Mouse (Mus musculus): Measurements from ENCODE around the gene Ky.

Ky gene

DNA sequence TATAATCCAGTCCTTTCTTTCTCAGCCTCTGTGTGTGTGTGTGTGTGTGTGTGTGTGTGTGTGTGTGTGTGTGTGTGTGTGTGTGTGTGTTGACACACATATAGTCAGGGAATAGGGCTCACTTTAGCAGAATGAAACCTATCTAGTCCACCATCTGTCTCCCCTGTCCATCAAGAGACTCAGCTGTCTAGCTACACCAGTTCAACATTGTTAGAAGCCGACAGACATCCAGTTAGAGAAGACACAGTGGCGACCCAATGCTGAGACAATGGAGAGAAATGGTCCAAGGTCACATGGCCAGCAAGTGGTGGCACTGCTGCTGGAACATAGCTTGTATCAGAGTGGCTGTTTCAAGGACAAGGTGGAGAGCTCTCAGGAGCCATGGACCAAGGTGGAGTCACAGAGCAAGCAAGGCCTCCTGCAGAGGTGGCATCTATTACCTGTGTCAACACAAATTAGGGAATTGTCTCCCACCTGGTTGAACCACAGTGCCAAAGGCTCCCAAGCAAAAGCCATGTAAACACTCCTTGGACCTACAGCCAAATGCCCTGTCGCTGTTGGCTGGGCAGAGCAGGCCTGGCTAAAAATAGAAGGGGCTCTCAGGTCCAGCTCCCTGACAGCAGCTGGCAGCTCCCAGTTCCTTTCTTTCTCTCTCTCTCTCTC, 703 bp upstream of the Ky start:
- peak; percentile 59 to 63 for DNase-seq

DNA sequence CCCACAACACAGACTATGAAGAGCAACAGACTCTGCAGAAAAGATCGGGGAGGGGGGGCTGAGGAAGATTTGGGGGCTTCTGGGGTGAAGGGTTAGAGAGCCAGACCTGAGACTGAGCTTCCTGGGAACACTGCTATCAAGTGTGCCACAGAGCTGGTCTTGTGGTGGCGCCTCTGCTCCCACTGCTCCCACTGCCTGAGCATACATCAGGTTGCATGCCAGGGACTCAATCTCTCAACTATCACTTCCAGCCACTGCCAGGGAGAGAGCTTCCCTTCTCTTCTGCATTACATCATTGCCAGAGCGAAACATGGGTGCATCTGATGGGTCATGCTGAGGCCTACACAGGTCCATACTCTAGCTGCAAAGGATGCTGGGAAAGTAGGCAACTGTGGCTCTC, 2.8 kb downstream of the Ky start:
- DNase-seq = no peak

DNA sequence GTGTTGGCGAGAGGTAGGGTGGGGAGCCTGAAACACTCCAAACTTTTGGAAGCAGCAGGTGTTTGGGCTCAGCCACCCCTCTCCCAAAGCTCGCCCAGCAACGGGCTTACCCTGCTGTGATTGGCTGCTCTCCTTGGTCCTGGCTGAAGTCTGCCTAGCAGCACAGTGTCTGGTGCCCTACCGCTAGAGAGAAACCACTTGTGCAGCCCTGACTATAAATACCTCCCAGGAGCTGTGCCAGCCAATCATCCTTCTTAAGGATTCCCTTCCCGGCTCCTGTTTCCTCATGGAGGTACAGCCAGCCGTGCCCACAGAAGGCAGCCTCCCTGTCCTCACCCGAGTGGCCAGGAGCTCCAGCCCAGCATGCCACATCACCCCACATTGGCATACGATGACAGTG, 5.9 kb downstream of the Ky start:
- peak; percentile 69 to 77 for DNase-seq

DNA sequence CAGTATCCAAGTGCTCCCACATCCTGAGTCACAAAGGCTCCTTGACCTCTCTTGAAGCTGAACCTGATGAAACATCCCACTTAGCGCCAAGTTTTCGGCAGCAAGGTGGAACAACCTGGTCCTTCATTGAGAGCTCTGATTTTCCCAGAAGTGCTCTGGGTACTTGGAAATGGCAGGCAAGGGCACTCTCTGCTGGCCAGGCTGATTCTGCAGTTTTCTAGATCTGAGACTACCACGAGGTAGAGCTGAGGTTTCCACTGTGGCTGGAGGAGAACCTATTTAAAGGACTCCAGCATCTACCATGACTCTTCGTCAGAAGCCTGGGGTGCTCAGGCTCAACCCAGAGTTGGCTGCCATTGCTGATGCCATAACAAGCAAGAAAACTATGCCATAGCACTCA, 8.0 kb downstream of the Ky start:
- DNase-seq = no peak

DNA sequence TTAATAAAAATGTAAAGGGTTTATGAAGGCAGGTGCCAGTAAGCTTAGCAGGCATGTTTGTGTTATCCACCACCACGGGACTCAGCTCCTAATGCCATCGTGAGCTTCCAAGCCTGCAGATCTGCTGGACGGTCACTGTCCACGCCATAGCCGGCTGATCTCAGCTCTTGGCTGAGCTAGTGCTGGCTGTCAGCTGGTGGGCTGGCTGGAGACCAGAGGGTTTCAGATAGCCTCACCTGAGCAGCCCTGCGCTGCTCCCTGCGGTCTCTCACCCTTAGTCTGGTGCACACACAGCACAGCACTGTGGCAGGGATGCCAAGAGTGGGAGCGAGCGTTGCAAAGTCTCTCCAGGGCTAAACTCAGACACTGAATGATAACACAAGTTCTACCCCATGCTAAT, 12.9 kb downstream of the Ky start:
- peak; percentile 89 to 93 for DNase-seq

DNA sequence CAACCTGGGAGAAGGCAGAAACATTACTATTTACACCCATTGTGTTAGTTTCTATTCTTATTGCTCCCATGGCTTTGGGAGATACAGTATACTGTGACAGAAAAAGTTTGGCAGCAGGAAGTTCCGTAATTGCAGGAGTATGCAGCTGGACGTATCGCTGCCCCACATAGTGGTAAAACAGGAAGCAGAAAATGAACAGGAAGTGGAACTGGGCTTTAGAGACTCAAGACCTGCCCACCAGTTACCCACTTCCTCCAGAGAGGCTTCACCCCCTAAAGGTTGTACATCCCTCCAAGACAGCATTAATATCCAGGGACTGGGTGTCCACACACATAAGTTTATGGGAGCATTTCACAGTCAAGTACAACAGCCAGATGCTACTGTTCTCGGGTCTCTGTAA, 15.8 kb downstream of the Ky start:
- no peak for DNase-seq

DNA sequence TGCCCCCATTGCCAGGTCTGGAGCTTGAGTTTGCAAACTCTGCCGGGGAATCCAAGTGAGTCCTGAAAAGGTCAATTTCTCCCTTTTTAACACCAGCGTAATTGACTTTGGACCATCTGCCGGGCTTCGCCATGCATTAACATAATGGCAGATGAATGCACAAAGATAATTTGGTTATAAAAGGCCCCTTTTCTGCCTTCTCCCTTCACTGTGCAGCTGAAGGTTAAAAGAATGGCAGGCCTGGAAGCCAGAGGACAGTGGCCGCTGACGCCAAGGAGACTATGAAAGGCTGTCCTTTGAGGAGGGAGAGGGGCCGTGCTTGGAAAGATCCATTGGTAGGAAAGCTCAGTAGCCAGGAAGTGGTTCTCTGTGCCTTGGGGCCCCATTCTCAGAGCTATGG, 22.6 kb downstream of the Ky start:
- no peak for DNase-seq

DNA sequence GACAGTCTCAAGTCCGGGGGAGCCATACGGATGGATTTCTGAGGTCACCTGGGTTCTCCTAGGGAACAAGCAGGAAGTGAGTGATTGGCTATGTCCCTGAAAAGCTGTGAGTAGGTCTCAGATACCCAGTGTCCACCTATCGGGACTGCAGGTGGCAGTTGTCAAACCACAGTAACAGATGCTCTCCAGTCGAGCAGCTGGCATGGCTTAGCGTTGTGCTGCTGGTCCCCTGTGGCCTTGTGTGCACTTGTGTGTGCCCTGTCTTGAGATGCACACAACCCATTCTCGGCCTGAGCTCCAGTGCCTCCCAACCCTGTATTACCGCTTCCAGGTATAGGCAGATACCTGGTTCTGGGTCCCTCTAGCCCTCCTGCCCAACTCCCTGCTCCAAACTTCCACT, 23.0 kb downstream of the Ky start:
- DNase-seq = no peak

DNA sequence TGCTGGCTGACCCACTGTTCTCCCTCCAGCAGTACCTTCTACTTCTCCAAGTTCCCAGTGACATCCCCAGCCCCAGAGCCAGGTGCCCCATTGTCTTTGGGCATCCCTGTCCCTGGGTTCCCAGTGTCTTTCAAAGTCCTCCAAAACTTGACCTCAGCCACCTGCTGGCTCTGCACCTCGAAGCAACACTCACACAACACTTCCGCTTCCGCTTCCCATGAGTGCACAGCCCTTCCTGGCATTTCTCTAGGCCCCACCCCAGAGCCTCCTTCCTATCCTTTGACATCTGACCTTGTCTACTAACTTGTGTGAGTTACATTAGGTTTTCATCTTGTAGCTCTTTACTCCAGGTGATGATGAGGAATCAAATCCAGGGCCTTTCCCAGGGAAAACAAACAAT, 23.5 kb downstream of the Ky start:
- DNase-seq = no peak

DNA sequence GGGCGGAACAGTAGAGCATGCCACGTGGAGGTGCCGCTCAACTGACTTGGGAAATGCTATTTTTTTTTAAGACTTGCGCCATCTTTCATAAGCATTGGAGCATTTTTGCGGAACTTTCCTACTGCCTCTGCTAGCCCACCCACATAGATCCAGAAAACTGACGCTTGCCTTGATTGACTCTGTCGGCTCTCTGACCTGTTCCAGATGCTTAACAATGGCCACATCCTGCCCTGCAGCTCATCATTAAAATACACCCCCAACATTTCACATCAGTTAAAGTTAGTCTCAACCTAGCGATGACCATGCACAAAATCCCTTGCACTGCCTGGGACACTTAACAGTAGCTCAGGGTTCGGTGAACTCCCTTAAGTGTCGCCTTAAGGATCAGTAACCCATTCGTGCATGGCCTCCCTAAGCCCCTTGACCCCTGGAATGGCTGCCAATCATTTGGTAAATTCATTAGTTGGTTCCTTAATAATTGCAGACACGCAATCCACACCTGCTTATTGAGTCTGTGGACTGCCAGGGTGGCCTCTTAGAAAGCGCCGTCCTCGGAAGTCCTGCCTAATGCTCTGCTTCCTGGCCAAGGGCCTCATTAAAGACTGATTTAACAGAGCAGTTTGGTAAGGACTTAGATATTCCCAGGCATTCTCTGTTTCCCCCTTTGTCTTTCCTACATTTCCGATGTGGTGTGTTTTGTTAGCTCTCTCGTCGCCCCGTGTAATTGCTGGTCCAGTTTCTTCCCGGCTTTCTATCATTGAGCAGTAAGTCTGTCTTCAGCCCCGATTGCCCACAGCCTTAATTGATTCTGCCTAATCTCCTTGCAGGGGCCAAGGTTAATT, 25.7 kb downstream of the Ky start:
- no peak for DNase-seq

DNA sequence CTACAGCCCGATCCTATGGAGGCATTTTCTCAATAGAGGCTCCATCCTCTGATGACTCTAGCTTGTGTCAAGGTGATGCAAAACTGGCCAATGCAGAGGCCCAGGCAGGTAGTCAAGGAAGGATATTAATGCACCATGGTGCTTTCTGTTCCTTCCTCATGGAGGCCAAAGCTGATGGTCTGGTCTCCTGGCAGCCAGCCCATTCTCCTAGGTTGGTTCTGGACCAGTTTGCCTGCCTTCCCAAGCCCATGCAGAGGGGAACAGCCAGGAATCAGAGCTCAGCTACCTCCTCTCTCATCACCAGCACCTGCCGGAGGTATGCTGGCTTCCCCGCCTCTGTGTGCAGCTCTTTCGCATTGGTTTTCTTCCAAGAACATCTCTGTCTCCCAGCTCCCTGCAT, 31.4 kb downstream of the Ky start:
- DNase-seq = peak in 1 of 2 experiments; percentile 47

DNA sequence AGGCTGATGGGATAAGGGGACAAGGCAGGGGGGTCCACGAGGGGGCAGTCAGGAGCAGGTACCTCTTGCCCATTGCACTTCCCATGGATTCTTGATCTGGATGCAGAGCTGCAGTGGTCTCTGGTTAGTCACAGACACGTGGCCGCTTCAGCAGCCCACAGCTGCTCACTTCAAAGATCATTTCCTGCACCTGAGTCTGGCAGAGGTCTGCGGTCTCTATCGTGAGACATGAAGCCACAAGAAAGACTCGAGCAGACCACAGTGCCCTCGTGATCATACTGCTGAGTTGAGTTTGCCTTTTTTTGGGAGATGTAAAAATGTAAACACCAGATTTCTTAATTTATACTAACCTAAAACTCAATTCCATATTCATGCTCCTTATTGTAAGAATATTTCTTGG, 34.1 kb downstream of the Ky start:
- no peak for DNase-seq

DNA sequence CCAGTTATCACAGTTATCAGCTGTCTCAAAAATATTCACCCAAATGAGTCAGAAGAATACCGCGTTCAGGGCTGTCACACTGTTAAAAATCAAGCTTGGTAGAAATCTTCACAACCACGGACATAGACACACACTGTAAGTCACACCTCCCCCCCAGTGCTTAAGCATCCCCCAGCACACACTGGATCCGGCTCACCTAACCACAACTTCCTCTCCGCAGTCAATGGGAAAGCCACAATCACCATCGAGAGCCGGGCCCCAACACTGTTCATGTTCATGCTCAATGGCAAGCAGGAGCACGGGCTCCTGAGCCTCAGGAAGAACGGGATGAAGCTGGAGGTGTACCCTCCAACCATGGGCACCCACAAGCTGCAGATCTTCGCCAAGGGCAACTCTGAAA, 36.1 kb downstream of the Ky start:
- DNase-seq = no peak

DNA sequence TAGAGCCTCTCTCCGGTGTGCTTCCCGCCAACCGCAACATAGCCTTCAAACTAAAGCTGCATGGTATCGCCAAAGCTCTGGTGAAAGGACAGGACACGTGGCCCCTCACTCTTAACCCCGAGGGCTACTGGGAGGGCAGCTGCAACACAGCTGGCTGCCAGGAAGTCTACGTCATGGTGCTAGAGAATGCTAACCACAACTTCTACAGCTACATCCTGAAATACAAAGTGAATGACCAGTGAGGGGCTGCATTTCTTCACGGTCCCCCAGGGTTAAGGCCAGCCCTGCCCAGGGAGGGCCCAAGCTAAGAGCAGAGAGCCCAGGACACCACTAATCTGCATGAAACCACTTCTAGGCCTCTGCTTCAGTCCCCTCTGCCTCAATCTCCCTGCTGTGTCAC, 37.0 kb downstream of the Ky start:
- DNase-seq = no peak

DNA sequence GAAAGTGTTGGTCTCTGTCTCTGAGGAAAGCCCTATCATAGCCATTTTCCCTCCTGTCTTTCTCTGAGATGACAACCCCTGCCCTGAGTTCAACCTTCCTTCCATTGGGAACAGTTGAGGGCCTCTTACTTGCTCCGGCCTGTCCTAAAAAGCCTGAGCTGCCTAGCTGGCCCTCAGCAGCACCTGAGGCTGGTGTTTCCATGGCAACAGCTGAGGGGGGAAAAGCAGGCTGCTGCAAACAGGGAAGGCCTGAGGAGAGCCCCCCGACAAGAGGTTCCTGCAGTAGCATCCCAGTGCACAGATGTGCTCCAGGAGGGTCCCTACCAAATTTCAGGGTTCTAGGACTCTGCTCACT, 38.2 kb downstream of the Ky start:
- peak in 1 of 2 experiments; percentile 22 for DNase-seq

DNA sequence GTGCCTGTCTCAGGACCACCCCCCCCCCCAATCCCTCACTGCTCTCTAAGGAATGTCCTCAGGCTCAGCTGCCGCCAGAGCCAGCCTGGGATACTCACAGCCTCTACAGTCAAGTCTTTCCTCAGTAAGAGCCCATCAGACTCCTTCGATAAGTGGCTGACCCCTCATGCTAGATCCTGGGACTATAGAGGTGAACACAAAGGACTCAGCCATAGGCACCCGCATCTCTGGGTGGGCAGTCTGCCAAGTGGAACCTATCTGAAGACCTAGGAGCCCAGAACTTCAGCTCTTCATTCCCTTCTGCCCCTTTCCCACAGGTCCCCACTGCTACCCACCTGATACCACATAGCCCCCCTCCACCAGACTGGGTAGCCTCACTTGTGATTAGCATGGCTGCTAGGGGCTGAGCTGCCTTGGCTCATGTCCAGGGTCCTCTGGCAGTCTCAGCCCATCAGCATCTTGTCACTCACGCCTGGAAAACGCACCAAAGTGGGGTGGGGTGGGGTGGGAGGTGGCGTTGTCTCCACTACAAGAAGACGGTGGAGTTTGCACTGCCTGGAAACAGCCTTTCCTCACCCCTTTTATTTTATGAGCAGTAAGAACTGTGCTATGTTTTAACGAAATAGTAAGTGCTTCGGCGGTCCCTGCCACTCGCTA, 38.7 kb downstream of the Ky start:
- DNase-seq = peak; percentile 20 to 46

DNA sequence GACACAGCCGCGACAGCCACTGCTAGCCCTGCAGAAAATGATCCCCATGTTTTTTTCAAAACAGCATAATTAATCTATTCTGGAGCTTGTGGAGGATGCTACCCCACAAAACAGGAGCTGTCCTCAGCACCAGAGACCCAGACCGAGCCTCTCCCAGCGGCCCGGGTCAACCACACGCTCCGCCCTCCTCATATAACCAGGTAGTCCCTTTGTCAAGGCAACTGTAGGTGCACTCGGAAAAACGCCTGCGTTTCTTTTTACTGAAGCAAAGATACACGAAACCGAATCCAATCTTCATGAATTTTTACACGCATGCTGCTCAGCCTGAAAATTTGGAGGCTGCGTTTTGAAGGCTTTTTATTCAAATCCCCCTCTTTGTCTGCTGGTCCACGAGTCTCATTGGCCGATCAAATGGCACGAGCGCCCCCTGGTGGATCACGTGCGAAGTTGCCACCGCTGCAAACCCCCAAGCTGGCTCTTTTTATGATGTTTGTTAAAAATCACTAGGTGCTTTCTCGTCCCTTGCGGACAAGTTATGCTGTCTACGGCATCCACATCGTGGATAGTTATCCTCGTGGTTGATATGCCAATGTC, 39.3 kb downstream of the Ky start:
- DNase-seq = peak; percentile 93 to 94

DNA sequence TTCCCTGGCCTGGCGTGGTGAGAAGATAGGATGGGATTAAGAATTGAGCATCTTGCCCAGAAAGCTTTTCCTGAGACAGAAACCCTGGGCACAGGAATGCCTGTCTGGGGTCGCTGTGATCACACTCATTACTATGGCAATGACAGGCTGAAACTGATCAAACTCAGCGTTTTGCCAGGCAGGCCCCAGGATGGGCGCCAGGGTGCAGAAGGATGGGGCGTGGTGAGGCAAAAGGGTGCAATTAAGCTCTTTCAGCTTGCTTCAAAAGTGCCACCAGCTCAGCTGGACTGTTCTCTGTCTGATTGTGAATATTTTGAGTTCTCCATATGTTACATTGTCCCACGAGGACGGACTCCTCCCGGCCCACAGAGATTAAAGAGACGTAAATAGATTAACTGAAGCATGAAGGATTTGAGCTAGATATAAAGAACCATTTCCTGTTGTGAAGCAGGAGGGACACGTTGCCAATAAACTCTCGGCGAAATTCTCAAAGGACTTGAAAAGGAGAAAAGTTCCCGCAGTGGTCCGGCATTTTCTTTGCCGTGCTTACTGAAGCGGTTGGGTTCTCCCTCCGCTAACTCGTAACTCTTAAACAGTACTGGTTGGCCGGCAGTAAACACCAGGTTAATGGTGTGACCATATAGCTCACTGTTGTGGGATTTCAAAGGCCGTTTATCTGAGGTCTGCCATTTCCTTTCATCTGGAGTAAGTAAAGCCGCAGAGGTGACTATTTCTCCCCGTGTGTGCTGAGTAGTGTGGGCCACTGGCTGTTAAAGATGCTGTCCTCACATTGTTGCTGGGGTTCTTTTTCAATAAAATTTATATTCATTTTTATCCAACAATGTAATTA, 40.1 kb downstream of the Ky start:
- DNase-seq = no peak

DNA sequence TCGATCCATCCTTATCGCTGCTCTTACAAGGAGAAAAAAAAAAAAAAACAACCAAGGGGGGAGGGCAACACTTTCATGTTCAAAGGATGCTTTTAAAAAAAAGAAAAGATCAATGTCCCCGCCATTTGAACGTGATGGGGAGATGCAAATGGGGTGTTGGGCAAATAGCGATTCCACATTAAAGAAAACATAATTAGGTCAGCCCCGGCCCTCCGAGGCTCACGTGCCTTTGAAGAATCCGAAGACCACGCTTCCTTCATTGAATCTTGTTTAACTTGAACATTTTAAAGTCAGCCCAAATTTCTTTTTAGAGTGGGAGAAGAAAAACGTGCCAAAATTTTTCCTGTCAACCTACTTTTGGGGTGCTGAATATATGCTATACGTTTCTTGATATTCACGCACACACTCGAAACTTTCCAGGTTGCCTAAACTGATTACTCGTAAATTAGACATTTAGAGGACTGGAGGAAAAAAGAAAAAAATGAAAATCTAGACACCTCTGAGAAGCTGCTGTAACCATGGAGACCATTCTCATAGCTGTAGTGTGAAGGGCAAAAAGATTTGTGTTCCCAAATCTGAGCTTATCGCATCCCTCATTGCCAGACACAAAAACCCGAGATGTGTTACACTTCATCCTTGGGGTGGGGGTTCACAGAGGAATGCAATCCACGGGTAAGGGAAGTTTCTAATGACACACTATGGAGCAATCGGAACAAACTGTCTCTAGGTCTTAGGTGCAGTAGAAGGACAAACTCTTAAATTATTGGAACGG, 40.9 kb downstream of the Ky start:
- DNase-seq = no peak

DNA sequence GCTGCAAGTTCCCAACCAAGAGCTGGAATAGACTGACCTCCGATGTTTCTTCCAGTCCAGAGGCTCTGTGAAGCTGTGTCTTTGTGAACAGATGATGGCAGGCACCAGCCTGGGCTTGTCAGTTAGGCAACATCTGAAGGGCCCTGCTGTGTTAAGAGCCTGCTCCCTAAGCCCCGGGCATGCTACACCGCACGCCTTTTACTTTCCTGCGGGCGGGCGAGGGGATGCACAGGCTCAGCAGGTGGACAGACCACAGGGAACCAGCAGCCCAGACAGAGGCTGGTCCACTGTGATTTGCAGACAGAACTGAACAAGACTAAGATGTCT, 41.4 kb downstream of the Ky start:
- DNase-seq = no peak

DNA sequence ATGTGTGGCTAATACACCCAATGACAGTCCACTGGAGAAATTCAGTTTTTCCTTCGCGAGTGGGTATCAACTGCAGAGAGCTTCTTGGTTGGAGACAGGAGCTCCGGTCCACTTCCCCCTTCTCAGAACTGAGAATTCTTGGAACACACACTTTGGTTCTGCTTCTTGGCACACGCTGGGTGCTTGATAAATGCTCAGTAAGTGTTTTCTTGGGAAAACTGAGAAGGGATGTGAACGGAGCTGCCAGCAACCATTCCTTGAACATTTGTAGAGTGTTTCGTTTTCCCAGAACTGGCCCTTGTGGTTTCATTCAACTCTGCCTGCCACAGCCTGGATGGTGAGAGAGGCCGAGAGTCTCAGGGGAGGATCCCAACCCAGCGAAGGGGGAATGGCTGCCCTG, 43.7 kb downstream of the Ky start:
- no peak for DNase-seq

DNA sequence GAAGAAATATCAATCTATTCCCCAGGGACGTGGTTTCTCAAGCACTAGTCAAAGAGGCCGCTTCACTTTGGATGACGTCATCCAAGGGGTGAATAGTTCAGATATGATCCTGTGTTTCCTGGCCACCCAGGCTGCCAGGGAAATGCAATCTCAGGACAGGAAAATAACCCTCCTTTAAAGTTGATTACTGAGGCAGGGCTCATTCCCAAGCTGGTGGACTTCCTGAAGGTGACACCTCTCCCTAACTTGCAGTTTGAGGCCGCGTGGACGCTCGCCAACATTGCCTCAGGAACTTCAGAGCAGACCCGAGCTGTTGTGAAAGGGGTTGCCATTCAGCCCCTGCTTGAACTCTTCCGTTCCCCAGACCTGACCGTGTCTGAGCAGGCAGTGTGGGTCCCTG, 46.2 kb downstream of the Ky start:
- DNase-seq = no peak

Data from cerebellum, postnatal 25 days (tissue).